26 mouse cellular contexts compared by ENCODE assay signal in the genomic region with DNA sequence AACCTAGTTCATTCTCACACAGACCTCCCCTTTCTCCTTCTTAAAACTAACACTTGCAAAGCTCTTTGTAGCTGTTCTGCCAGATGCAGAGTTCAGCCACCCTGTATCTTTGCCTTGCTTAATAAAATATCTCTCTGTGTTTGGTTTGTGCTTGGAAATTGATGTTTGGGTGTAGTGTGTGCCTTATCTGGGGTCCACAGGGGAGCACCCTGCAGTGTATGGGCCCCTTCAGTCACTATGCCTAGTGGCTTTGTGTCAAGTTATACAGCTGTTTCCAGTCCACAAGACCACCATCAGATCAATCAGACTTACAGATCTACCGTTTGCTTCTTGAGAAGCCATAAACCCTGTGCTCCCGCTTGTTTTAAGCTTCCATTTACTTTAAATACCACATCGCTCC. TPM values are rescaled to one million over a fixed set of nuclear protein-coding genes. Genes with fewer than 3 reads are reported as not detected.
DNase-seq lines count a peak whose midpoint lies in the region; ATAC-seq and TF ChIP-seq lines count a peak whose summit lies in the region.
"Had no signal": no experiment of that assay in that cellular context is flagged by ENCODE, and none has a peak within 500 bp of the region (broad histone marks: within the 10 kb centered on the region; RNA-seq: fewer than 3 reads in every experiment).

No protein-coding gene starts in this region.

- H3K4me1 ChIP-seq in kidney, adult 2 months (ENCODE audit: control insufficient read depth, insufficient read depth, low read length) = 0 out of 2 replicates have a peak, but pooled peaks cover 3% of the 10 kb centered on the region
- peaks cover 50% of the 10 kb centered on the region for H3K4me1 ChIP-seq in liver, embryonic 12.5 days
- H3K4me1 ChIP-seq in liver, postnatal 0 days (ENCODE audit: insufficient read depth) = peaks cover 6% of the 10 kb centered on the region; the same call in 1 of the 2 replicates
- peaks cover 11% of the 10 kb centered on the region for H3K4me1 ChIP-seq in thymus, adult 2 months (replicated peaks; ENCODE audit: control insufficient read depth, insufficient read depth, low read length)

- no peak for DNase-seq in kidney, adult 2 months
- DNase-seq in kidney, adult 8-10 months = no peak
- peak; percentile 42 for DNase-seq in c-Kit-positive CD71-positive TER-119-positive erythroid progenitor cells, embryonic 14.5 days (ENCODE audit: low spot score)
- DNase-seq in liver, postnatal 0 days = no peak
- no peak for DNase-seq in spleen, postnatal 14 days (ENCODE audit: low spot score in 2 of 2)
- no peak for DNase-seq in thymus, adult 2 months
- DNase-seq: adrenal gland, adult 8-10 months; cerebellum, adult 8-10 months; cerebellum, postnatal 25 days; gastrocnemius, adult 2 months; gastrocnemius, postnatal 36 days; heart, postnatal 14 days; kidney, postnatal 10 days; layer of hippocampus, postnatal 36 days; left cerebral cortex, postnatal 4 days; midbrain, embryonic 14.5 days had no signal

- H3K27ac ChIP-seq in kidney, adult 2 months (ENCODE audit: insufficient read depth, low read depth, low read length) = peak overlapping the region; percentile 86
- H3K27ac ChIP-seq in liver, embryonic 12.5 days = peak overlapping the region; percentile 81
- H3K27ac ChIP-seq in liver, postnatal 0 days (ENCODE audit: low read depth) = no peak overlapping the region
- H3K27ac ChIP-seq in thymus, adult 2 months (ENCODE audit: control insufficient read depth, insufficient read depth, low read length) = no peak overlapping the region
- H3K27ac ChIP-seq: embryonic facial prominence, embryonic 10.5 days; embryonic facial prominence, embryonic 15.5 days; forebrain, embryonic 15.5 days; gastrocnemius, adult 2 months; hindbrain, embryonic 12.5 days; hindbrain, postnatal 0 days; intestine, embryonic 15.5 days had no signal

- H3K9ac ChIP-seq in liver, embryonic 12.5 days = no peak overlapping the region
- H3K9ac ChIP-seq in liver, postnatal 0 days (replicated peaks) = no peak overlapping the region
- H3K9ac ChIP-seq: embryonic facial prominence, embryonic 15.5 days; forebrain, embryonic 15.5 days; hindbrain, embryonic 12.5 days; intestine, embryonic 15.5 days had no signal

- no peak for TF ChIP-seq POLR2A in kidney, adult 2 months (IDR thresholded peaks at IDR 0.05; ENCODE audit: low read depth, low read length)
- no peak for TF ChIP-seq POLR2A in thymus, adult 2 months (IDR thresholded peaks at IDR 0.05; ENCODE audit: control insufficient read depth, extremely low read depth, insufficient read depth, low read length, poor library complexity)

- peak overlapping the region; percentile 53 for H3K4me2 ChIP-seq in liver, embryonic 12.5 days
- no peak overlapping the region for H3K4me2 ChIP-seq in liver, postnatal 0 days (ENCODE audit: low read depth, low read length)
- H3K4me2 ChIP-seq: embryonic facial prominence, embryonic 15.5 days; forebrain, embryonic 15.5 days; hindbrain, embryonic 12.5 days; intestine, embryonic 15.5 days had no signal

- no peak overlapping the region for H3K4me3 ChIP-seq in kidney, adult 2 months (ENCODE audit: insufficient read depth, low read depth, low read length)
- 0 out of 2 replicates have a peak overlapping the region, but pooled peaks have one; percentile 8 for H3K4me3 ChIP-seq in liver, embryonic 12.5 days
- H3K4me3 ChIP-seq in liver, postnatal 0 days (ENCODE audit: low read depth, low read length) = no peak overlapping the region
- H3K4me3 ChIP-seq in thymus, adult 2 months (ENCODE audit: control insufficient read depth, insufficient read depth, low read length) = no peak overlapping the region
- H3K4me3 ChIP-seq: embryonic facial prominence, embryonic 10.5 days; embryonic facial prominence, embryonic 15.5 days; forebrain, embryonic 15.5 days; gastrocnemius, adult 2 months; hindbrain, embryonic 12.5 days; intestine, embryonic 15.5 days had no signal

- no peak for TF ChIP-seq EP300 in liver, postnatal 0 days (IDR thresholded peaks at IDR 0.05; ENCODE audit: low read depth)

- no peaks in the 10 kb centered on the region for H3K27me3 ChIP-seq in kidney, adult 2 months (replicated peaks; ENCODE audit: control insufficient read depth, insufficient read depth, low read length)
- no peaks in the 10 kb centered on the region for H3K27me3 ChIP-seq in liver, embryonic 12.5 days (replicated peaks)
- no peaks in the 10 kb centered on the region for H3K27me3 ChIP-seq in liver, postnatal 0 days (ENCODE audit: insufficient read depth, low read length)
- H3K27me3 ChIP-seq in thymus, adult 2 months (ENCODE audit: control insufficient read depth, insufficient read depth, low read length) = no peaks in the 10 kb centered on the region
- H3K27me3 ChIP-seq: embryonic facial prominence, embryonic 15.5 days; forebrain, embryonic 15.5 days; hindbrain, embryonic 12.5 days; intestine, embryonic 15.5 days had no signal

- WGBS in kidney, adult 2 months = 77% methylated on average over 3 of the region's 3 CpGs
- 49% methylated on average over 3 of the region's 3 CpGs for WGBS in liver, embryonic 12.5 days (ENCODE audit: insufficient replicate concordance)
- WGBS in liver, postnatal 0 days (ENCODE audit: insufficient replicate concordance) = 64% methylated on average over 3 of the region's 3 CpGs
- 92% methylated on average over 3 of the region's 3 CpGs for whole genome bisulfite sequencing in thymus, adult 2 months

- TF ChIP-seq CTCF in kidney, adult 2 months (conservative IDR thresholded peaks at IDR 0.05; ENCODE audit: insufficient read depth, insufficient read length, low read depth, low read length) = no peak
- no peak for TF ChIP-seq CTCF in liver, postnatal 0 days (IDR thresholded peaks at IDR 0.05; ENCODE audit: low read depth)
- no peak for TF ChIP-seq CTCF in thymus, adult 2 months (IDR thresholded peaks at IDR 0.05; ENCODE audit: borderline replicate concordance, control insufficient read depth, extremely low read depth, insufficient read depth, low read length, poor library complexity)

- H3K9me3 ChIP-seq in liver, embryonic 12.5 days (replicated peaks) = no peaks in the 10 kb centered on the region
- no peaks in the 10 kb centered on the region for H3K9me3 ChIP-seq in liver, postnatal 0 days (ENCODE audit: low read length)
- H3K9me3 ChIP-seq: embryonic facial prominence, embryonic 10.5 days; embryonic facial prominence, embryonic 15.5 days; forebrain, embryonic 15.5 days; G1E; hindbrain, embryonic 12.5 days; intestine, embryonic 15.5 days had no signal

- peak; percentile 90 for ATAC-seq in liver, embryonic 12.5 days
- 0 out of 2 replicates have a peak, but pooled peaks have one; percentile 45 for ATAC-seq in liver, postnatal 0 days
- no peak for ATAC-seq in megakaryocyte, adult 5-6 weeks (ENCODE audit: poor library complexity, severe bottlenecking)
- ATAC-seq: forebrain, embryonic 15.5 days; hindbrain, postnatal 0 days; intestine, embryonic 15.5 days had no signal

- H3K36me3 ChIP-seq in kidney, adult 2 months (ENCODE audit: control insufficient read depth, insufficient read depth, low read length) = no peaks in the 10 kb centered on the region
- H3K36me3 ChIP-seq in liver, embryonic 12.5 days = no peaks in the 10 kb centered on the region
- no peaks in the 10 kb centered on the region for H3K36me3 ChIP-seq in liver, postnatal 0 days (replicated peaks; ENCODE audit: insufficient read depth, low read length)
- no peaks in the 10 kb centered on the region for H3K36me3 ChIP-seq in thymus, adult 2 months (ENCODE audit: control insufficient read depth, insufficient read depth, low read length)
- H3K36me3 ChIP-seq: embryonic facial prominence, embryonic 10.5 days; embryonic facial prominence, embryonic 15.5 days; forebrain, embryonic 15.5 days; G1E; hindbrain, embryonic 12.5 days; intestine, embryonic 15.5 days had no signal

RNA-seq across cellular contexts. Expression of a gene that starts 7.3 kb away (rescaled TPM):
- 1.0 and 1.8 TPM in 2 replicates for polyA plus RNA-seq in kidney, adult 2 months (2012; rRNA removed)
- 0.89 and 1.0 TPM in 2 replicates for polyA plus RNA-seq in liver, embryonic 12.5 days (2016; fragmentation: Nextera tagmentation; extraction: Ambion mirVana)
- 0.78 and 0.89 TPM in 2 replicates for polyA plus RNA-seq in liver, postnatal 0 days (2015; fragmentation: Nextera tagmentation; extraction: Ambion mirVana)
- polyA plus RNA-seq in thymus, adult 2 months (2012; rRNA removed) = 0.12 and 0.36 TPM in 2 replicates
- not detected in 2 replicates for total RNA-seq in megakaryocyte, adult 5-6 weeks (2015)
- 0.18 TPM in 1 of 2 replicates, not detected in the other for total RNA-seq in megakaryocyte, adult 5-6 weeks (2017)
- total RNA-seq: G1E; gastrocnemius, postnatal 36 days; left cerebral cortex, postnatal 4 days; monocyte, adult 5-6 weeks had no signal
- polyA plus RNA-seq: forebrain, embryonic 15.5 days; G1E had no signal

RNA-seq across cellular contexts. Expression of a gene that starts 25.6 kb away (rescaled TPM):
- 3.5 and 4.3 TPM in 2 replicates for polyA plus RNA-seq in kidney, adult 2 months (2012; rRNA removed)
- 7.3 and 8.3 TPM in 2 replicates for polyA plus RNA-seq in liver, embryonic 12.5 days (2016; fragmentation: Nextera tagmentation; extraction: Ambion mirVana)
- 2.6 and 2.7 TPM in 2 replicates for polyA plus RNA-seq in liver, postnatal 0 days (2015; fragmentation: Nextera tagmentation; extraction: Ambion mirVana)
- 1.6 and 1.8 TPM in 2 replicates for polyA plus RNA-seq in thymus, adult 2 months (2012; rRNA removed)
- 3.9 and 4.0 TPM in 2 replicates for total RNA-seq in megakaryocyte, adult 5-6 weeks (2015)
- 4.2 and 4.6 TPM in 2 replicates for total RNA-seq in megakaryocyte, adult 5-6 weeks (2017)
- polyA plus RNA-seq: G1E had no signal

Comparison
In these comparisons a context has a peak if more than half of its experiments do, and no peak if none do; other contexts are left out.
1. H3K27ac ChIP-seq: peak in kidney, adult 2 months (single experiment) and liver, embryonic 12.5 days (single experiment); none in liver, postnatal 0 days (single experiment) and thymus, adult 2 months (single experiment).